Mouse (Mus musculus) granulocyte monocyte progenitor cell, adult 5-6 weeks (primary cell): ENCODE measurements around the gene Ptprg. TPM values are rescaled to one million over a fixed set of nuclear protein-coding genes. Genes with fewer than 3 reads are reported as not detected.
A peak's percentile ranks its signal among the peaks of the same experiment; 100 is the strongest.
"Not testable (repeated sequence)": the region's sequence is repeated elsewhere in the genome, so short reads cannot be mapped to it uniquely, and the experiment has no call there.

Experiments
- ATAC-seq: replicated peaks from 2 replicates; pipeline ENCODE4 v1.8.0; 2016; ENCODE audit warnings: mild to moderate bottlenecking, moderate TSS enrichment, inconsistent platforms; ENCODE audit not compliant: poor library complexity, severe bottlenecking
- total RNA-seq, 2 experiments: library from RNA; stranded (forward) in 1 of 2; stranded (reverse) in 1 of 2; fragments of 200-712, 200-1000 nt in 1 of 2; fragments of >200 nt in 1 of 2; fragmentation: Nextera tagmentation in 1 of 2; gene quantifications; 2 replicates each; pipeline ENCODE4 v1.2.3; 2014 to 2017

The Ptprg gene
- total RNA-seq, 2 experiments from 2014 or later: not detected

DNA sequence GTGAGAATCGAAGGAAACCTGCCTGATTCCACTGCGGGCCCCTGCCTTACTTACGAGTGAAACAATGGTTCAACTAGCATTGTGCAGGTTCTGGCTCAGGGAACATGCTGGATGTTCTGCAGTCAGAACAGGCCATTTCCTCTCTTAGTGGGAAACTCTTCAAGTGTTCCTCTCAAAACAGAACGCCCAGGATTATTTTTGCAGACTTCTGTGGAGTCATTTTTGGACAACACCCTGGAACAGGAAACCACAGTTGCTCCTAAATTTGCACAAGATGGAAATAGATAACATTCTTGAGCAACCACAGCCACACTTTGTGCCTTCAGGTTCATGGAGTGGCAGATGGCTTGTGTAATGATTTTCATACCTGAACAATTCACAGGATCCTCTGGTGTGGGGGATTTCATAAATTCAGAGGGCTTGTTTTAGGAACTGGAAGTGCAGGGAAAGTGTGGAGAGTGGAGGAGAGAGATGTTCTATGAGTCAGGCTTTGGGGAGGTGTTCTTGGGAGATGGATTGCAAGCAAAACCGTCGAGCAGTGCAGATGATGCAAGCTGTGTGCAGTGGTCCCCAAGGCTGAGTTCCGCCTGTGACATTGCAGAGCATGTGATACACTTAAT, 257.9 kb downstream of the Ptprg start:
- peak; percentile 22; the same call in 1 of the 2 replicates for ATAC-seq

GRCm38 (mm10) chr14:11812291-11812690, 259.0 kb downstream of the Ptprg start:
- no peak for ATAC-seq

DNA sequence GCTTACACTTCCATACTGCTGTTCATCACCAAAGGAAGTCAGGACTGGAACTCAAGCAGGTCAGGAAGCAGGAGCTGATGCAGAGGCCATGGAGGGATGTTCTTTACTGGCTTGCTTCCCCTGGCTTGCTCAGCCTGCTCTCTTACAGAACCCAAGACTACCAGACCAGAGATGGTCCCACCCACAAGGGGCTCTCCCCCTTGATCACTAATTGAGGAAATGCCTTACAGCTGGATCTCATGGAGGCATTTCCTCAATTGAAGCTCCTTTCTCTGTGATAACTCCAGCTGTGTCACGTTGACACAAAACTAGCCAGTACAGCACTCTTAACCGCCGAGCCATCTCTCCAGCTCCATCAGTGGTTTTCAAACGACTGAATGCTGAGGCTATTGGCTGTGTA, 261.5 kb downstream of the Ptprg start:
- ATAC-seq: not testable (repeated sequence)

GRCm38 (mm10) chr14:11817236-11817635, 263.9 kb downstream of the Ptprg start:
- no peak for ATAC-seq

GRCm38 (mm10) chr14:11818054-11818453, 264.7 kb downstream of the Ptprg start:
- ATAC-seq: no peak

DNA sequence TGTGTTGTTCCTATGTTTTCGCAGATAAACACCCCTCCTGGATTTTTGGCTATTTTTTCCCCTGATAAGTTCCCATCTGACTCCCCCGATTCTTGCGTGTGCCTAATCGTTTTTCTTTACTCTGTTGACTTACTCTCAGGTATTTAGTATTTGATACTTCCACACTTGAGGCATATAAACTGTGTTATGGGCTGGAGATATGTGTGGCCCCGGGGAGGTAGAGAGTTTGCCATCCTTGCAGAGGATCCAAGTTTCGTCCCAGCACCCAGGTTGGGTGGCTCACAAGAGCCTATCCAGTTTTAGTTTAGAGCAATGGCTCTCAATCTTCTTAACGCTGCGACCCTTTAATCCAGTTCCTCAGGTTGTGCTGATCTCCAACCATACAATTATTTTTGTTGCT, 265.4 kb downstream of the Ptprg start:
- no peak for ATAC-seq

- no peak for ATAC-seq
Observed at GRCm38 (mm10) chr14:11819326-11819725, 266.0 kb downstream of the Ptprg start.

DNA sequence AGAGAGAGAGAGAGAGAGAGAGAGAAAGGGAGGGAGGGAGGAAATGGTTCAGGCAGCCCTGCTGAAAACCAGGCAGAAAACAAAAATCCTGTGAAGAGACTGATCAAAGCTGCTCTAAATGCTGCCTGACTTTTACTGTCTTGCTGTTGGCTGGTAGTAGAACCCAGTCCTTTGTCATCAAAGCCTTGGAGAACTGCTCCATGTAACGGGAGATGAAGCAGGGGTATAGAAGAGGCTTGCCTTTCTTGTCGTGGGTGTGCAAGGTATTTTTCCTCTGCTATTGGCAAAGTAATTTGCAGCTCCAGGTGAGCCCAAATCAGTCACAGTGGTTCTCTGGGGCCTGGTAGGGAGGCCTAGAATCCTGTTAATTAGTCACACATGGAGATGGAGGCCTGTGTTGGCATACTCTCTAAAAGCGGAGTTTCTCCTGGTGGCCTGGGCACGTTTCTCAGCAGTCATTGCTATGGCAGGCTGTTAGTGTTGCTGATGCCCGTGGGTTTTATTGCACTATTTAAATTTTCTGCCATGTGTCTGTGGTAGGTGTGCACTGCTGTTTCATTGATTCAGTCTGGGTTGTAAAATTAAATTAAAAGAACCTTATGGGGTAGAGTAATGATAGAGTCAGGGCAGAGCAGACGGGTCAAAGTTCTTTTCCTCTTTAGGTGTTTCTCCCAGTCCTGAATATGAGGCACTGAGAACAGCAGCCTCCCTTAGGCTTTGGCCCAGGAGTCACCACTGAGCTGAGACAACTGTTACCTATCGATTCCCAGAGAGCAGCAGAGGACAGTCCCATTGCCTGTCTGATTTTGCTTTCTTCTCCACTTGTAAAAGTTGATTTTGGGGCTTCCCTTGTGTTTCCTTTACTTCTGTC, 269.7 kb downstream of the Ptprg start:
- no peak for ATAC-seq

DNA sequence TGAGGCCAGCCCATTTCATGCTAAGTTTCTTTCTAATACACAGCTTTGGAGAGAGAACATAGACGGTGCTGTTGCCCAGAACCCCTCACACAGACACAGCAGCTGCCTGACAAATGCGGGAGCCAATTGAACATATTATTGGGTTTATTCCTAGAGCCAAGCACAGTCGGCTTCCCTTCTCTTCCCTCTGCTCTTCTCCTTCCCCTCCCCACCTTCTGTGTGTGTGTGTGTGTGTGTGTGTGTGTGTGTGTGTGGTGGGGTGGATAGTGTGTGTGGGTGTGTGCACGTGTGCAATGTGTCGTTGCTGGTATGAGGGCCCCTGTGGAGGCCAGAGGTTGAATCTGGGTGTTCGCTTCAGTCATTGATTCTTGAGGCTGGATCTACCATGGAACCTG, 270.4 kb downstream of the Ptprg start:
- no peak for ATAC-seq

GRCm38 (mm10) chr14:11824915-11825314, 271.6 kb downstream of the Ptprg start:
- no peak for ATAC-seq

GRCm38 (mm10) chr14:11825551-11825950, 272.2 kb downstream of the Ptprg start:
- no peak for ATAC-seq

GRCm38 (mm10) chr14:11828086-11828485, 274.8 kb downstream of the Ptprg start:
- no peak for ATAC-seq

DNA sequence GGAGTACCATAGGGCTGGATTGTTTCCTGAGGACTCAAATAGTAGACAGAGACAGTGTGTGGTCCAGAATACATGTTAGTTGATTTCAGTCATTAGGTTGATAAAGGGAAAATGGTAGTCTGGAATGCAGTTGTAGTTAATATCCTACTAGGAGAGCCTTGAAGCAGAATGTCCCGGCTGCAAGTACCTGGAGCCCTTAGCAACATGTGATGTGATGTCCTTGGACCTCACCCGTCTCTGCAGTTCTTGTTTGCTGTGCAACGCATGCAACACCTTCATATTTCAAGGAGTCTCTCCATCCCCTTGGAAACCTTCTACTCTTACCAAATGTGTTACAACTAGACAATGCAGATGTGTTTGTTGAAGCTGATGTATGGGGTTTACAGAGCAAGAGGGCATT, 280.3 kb downstream of the Ptprg start:
- no peak for ATAC-seq

DNA sequence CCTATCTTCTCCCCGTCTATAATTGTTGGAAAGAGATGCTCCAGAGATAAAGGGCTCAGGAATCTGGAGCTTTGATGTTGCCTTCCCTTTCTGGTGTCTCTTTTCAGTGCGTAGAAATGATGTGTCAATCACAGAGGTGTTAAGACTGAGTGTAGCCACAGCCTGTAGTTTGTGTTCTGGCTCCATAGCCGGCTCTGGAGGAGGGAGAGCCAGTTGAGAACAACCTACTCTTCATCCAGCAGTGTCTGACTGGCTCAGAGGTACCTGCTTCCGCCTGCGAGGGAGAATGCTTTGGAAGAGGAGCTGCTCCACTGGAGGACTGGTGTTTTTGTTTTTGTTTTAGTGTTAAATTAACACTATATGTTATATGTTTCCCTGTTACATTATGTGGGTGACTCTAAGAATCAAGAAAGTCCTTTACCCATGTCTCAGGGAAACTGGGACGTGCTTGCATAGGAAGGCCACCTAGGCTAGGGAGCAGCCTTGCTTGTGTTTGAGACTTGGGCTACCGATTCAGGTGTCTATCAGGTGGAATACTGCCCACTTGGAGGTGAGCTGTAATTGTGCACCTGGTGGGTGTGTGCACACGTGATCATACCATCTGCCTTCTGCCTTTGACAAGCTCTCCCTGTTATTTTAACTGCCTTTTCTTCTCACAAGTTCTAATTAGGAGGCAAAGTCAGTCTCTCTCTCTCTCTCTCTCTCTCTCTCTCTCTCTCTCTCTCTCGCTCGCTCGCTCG, 282.5 kb downstream of the Ptprg start:
- no peak for ATAC-seq

DNA sequence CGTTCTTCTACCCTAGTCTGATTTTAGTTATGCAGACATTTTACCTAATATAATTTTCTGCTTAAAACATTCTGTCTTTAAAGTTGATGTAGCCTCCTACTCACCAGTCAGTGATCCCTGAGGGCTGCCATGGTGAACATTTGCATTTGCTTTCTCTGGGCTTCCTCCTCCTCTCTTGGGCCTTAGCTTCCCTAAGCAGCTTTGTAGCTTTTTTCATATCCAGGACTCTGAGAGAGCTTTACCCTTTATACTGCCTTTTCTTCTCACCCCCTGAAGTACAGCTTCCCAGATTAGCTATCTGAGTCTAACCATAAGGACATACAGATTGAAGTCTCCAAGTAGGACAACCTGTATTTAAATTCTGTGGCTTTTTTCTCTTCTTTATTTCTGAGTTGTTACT, 284.4 kb downstream of the Ptprg start:
- ATAC-seq: no peak

DNA sequence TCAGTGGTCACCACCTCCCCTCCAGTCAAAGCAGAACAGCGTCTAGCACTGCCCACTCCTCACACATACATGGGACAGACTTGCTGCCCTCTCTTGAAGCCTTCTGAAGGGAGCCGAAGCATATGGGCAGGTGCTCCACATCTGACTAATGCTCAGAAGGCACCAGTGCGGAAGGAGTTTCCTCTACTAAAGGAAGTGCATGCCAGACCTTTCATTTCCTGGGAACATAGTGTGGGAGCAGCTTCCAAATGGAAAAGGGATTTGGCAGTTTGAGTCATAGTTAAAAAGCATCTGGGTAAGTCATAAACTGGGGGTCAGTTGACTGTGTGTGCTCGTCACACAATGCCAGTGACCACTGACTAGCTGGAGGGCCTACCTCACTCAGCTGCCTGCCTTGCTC, 288.3 kb downstream of the Ptprg start:
- no peak for ATAC-seq

DNA sequence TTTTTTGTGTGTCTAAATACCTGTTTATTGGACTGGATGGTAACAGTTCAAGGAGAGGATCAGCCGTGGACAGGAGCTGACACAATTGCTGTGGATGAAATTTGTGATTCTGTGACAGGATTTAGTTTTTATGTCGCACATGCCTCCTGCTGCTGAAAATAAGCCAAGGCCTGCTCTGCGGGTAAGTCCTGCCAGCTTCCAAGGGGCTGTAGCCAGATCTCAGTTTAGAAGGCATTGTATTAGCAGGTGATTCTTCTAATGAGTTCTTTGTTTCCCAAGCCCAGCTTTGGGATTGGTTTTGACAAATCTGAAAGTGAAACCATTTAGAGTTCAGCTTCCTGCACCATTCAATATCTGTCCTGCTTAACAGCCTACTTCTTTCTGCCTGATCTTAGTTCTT, 299.6 kb downstream of the Ptprg start:
- ATAC-seq: no peak

GRCm38 (mm10) chr14:11855499-11855898, 302.2 kb downstream of the Ptprg start:
- ATAC-seq: no peak

- no peak for ATAC-seq
Observed at GRCm38 (mm10) chr14:11857928-11858481, 304.7 kb downstream of the Ptprg start.

GRCm38 (mm10) chr14:11863286-11863685, 310.0 kb downstream of the Ptprg start:
- ATAC-seq: no peak

- ATAC-seq: no peak
Observed at GRCm38 (mm10) chr14:11864840-11865239, 311.5 kb downstream of the Ptprg start.
